Mouse (Mus musculus) retina, postnatal 7 days (tissue): ENCODE data around the gene Glycam1.
"Not testable (repeated sequence)": the region's sequence is repeated elsewhere in the genome, so short reads cannot be mapped to it uniquely, and the experiment has no call there.

Source experiments
- DNase-seq: peaks from one replicate; pipeline ENCODE4 v3.0.0-alpha.2; 2012; ENCODE audit warnings: low read depth, low spot score

Gene Glycam1

DNA sequence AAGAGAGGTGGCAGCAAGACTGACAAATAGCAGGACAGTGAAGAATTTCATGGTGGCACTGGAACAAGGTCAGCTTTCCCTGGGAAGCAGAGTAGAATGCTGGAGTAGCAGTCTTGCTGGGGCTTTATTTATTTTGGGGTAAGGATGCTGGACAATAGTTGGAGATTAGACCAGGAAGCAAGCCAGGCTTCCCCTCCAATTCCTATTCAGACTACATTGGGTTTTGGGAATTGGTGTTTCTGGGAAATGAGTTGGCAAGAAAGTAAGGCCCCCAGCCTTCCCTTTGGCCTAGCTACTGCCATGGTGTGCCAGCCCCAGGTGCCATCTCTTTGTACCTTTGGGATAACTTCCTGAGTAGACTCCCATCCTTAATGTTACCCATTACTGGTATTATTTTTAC lies at the start of gene Glycam1:
Gene Glycam1, minus strand, starts transcription at position 101 of the 400 bp plus-strand sequence.
- DNase-seq = no peak

DNA sequence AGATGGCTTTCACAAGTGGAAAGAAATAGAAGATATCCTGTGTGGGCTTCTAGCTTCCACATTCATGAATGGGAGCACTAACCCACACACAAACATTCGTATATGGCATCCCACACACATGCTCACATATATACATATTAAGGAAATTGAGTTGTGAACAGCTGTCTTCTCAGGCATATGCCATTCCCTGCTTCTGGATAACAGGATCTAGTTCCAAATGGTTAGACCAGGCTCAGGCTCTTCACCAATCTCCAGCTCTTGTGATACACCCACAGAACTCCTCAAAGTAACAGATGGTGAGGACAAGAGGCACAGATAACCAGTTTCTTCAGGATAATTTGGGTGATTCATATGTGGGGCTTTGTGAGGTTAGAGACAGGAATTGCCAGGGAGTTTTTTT lies 39.6 kb upstream of the Glycam1 start:
- DNase-seq = no peak

DNA sequence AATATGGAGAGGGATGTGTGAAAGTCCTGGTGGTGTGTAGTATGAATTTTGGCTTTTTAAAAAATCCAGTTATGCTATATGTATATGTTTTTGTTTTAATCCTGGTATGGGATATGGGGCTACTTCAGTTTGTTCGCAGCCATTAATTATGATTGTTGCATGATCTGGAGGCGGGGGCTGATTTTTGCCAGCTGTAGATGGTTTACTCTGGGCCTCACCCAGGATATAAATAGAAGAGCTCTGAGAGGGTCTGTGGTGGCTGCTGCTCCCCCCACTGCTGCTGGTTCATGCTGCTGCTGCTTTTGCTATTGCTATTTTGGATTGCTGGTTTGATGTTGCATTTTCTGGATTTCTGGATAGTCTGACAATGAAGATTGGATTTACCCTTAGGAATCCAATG lies 25.9 kb upstream of the Glycam1 start:
- DNase-seq = no peak

DNA sequence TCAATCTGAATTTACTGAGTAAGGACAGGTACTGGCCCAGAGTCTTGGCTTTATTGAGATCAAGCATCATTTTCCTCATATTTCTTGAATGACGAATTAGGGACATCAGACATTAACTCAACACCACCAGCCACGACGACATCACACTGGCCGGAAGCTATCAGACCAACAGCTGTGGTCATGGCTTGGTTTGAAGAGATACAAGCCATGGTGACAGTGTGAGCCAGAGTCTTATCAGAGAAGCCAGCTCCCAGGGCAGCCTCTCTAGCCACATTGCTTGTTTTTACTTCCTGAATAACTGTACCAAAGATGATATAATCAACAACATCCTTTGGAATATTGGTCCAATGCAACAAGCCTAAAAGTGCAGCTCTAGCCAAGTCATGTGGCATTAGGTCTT lies 22.9 kb upstream of the Glycam1 start:
- not testable (repeated sequence) for DNase-seq

DNA sequence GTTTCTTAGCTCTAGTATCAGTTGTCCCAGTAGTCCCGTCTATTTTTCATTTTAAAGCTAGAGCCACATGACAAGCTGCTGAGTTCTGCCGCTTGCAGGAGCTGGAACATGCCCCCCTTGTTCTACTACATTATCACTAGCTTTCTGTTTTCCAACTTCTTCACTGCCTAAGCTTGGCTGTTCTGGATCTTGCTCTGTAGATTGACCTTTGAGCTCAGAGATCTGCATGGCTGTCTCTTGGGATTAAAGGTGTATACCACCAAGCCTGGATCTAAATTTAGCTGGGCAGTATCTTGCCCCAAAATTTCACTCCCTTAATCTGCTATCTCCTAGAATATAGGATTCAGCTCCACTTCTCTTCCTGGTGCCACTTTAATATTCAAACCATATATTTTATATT lies 21.0 kb upstream of the Glycam1 start:
- DNase-seq = no peak

DNA sequence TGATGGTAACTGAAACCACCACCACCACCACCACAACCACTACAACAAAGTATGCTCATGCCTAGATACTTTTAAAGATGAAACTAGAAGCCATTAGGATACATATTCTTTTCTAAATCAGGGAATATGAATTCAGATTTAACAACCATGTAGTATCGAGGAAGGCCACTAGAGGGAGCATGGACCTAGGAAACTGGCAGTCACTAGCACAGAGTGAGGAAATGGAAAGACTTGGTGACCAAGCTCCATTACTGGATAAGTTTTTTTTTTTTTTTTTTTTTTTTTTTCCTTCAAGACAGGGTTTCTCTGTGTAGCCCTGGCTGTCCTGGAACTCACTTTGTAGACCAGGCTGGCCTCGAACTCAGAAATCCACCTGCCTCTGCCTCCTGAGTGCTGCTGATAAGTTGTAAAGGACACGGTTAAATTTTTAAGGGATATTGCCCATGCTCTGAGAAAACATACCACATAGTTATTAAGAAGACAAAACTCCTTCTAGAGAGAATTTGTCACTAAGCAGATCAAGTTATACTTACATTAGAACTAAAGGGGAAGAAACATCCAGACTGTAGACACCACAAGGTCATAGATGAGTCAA lies 12.7 kb downstream of the Glycam1 start:
- DNase-seq = peak; percentile 38

DNA sequence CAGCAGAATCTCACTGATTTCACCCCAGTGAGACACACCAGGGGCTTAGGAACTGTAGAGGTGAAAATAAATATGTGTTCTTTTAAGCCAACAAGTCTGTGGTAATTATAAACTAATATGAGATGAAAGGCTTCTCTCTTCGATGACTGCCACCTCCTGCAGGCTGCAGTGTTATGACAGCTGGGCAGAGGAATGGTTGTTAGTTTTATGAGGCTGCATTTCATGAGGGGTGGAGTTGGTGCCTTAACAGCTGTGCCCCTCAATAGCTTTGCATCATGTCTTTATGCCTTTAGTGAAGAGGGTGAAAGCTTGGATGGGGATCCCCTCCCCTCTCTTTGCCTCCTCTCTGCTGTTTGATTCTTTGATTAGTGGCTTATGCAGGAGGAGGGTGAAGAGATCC lies 13.8 kb downstream of the Glycam1 start:
- DNase-seq = no peak

DNA sequence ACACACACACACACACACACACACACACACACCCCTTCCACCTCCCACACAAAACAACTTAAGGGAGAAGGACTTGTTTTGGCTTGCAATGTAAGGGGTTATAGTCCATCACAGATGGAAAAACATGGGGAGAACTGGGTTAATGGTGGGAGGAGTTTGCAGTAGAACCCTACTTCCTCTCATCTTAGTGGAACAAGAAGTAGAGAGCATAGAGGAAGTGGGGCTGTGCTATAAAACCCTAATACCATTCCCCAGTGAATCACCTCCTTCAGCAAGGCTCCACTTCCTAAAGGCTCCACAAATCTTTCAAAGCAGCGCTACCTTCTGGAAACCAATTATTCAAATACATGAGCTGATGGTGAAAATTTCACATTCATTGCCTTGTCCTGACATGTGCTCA lies 15.4 kb downstream of the Glycam1 start:
- no peak for DNase-seq

DNA sequence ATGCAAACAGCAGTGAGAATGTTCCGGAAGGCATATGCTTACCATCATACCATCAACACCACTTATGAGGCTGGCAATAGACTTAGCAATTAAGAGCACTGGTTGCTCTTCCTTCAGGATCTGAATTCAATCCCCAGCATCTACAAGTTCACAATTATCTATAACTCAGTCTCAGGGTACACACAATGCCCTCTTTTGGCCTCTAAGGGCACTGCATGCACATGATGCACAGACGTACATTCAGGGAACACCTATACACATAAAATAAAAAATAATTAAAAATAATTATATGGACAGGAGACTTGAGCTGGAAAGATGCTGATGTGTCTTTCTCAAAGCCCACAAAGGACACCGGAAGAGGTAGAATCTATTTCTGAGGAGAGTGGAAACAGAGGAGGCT lies 16.9 kb downstream of the Glycam1 start:
- DNase-seq = no peak

DNA sequence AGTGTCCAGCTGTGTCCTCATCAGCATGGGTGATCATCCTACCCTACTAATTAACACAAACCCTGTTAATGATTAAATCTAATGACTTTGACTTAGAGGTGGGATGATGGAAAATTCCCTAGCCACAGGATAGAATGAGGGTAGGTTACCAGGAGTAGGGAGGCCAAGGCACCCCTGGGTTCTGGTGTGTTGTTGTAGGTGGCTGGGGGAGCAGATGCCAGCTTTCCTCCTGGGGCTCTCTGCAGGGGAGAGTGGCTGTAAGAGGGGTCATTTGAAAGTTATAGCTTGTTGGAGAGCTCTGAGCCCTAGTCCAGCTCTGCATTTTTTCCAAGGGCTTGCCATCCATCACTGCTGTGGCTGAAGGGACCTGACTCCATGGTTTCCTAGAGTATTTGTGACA lies 22.4 kb downstream of the Glycam1 start:
- no peak for DNase-seq

DNA sequence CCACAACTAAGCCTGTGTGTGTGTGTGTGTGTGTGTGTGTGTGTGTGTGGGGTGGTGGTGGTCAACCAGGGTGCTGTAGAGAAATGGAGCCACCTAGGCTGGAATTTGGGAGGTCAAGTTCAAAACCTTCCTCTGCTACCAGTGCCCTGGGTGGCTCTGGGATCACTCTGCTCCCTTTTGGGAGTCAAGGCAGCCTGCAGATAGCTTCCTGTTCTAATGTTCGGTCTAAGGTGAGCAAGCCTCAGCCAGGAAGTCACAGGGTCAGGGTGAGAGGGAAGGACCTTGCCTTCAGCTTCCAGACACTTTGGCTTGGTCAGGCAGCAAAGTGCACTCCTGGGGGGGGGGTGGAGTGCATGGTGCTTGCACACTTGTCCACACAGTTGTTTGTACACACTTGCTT lies 24.2 kb downstream of the Glycam1 start:
- DNase-seq = no peak

DNA sequence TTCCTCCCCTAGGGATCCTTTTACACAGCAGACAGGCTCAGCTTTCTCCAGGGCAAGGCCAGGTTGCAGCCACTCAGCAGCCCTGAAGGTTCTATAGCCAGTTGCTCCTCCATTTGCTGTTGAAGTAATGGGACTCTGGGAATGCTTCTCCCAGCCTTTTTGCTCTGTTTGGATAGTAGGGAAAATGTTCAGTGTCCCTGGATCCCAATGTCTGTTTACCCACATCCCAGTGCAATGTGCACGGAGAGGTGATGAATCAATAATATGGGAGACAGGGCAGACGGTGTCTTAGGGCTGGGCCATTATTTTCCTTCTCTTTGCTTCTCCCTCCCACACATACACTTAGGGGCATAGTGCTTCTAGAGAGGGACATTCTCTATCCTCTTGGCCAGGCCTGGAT lies 25.6 kb downstream of the Glycam1 start:
- DNase-seq = no peak

DNA sequence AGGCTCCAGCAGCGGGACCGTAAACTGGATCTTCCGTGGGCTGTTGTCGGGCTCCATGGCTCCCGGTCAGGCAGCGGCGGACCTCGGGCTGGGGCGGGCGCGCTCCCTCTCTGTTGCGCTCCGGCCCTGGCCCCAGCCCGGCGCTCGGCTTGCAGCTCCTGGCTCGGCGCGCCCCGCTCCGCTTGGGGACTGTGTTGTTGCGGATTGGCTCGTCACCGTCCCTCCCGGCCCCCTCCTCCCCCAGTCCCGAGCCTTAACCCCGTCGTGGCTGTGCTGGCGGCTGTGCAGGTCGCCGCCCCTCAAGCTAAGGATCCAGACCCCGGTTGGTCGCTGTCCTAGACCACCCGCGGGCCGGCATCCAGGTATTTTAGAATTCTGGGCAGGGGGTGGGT lies 27.1 kb downstream of the Glycam1 start, which contains the start of gene Ppp1r1a:
Gene Ppp1r1a, minus strand, starts transcription at position 182 of the 392 bp plus-strand sequence.
- peak; percentile 39 for DNase-seq

DNA sequence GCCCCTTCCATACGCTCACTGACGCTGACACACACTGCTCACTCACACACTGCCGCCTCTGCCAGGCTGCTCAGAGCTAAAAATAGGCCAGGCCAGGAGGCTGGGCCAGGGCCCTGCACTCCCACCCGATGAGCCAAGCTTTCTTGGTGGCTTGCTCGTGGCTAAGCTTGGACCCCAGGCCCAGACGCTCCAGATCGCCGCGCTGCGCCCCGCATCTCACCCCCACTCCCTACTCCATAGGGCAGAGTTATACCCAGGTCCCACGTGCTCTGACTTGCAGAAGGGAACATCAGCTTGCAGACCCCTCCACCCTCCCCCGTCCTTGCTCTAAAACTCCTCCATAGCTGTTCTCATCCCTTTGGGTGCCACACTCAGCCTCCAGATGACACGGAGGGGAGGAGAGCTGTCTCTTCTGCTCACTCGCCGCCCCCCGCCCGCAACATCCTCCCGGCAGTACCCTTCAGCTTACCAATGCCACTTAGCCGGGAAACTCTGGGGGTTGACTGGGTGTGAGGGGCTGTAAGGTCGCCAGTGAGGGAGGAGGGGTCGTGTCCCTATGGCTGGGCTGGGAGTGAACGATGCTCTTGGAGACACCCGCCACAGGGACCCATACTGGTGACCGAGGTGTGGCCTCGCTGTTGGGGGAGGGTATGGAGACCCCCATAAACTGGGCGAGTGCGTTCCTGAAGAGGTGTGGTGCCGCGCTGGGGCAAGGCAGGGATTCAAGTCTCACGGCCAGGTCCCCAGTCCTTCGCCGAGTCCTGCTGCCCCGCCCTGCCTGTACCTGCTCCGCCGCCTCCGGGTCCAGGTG lies 27.7 kb downstream of the Glycam1 start:
- no peak for DNase-seq

DNA sequence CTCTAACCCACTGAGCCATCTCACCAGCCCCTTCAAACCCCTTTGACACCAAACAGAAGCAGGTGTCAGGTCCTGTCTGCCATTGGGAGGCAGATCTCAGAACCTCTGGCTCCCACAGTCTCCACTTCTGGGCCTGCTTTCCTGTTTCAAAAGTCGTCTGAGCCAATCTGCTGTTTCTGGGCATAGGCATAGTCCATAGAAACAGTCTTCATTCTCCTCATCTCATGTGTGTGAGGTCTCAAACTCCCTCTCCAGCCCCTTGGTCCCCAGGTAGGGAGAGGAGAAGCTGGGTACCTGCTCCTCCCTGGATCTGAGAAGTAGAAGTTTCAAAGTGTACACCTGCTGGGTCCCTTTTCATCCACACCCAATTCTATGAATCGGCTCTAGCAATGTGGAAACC lies 28.4 kb downstream of the Glycam1 start:
- DNase-seq = no peak

DNA sequence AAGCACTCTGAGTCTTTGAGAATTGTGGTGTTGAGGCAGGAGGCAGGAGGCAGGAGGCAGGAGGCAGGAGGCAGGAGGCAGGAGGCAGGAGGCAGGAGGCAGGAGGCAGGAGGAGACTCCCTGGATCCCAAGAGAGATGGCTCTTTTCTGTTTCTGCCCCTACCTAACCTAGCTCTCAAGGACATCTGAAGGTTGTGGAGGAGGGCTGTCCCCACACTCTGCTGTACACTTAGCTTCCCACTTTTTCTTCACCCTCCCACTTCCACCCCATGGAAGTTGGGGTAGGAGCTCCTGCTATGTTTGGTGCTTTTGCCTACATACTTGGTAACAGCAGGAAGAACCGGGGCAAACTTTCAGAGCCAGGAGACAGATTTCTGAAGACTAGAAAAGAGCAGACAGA lies 29.1 kb downstream of the Glycam1 start:
- no peak for DNase-seq

DNA sequence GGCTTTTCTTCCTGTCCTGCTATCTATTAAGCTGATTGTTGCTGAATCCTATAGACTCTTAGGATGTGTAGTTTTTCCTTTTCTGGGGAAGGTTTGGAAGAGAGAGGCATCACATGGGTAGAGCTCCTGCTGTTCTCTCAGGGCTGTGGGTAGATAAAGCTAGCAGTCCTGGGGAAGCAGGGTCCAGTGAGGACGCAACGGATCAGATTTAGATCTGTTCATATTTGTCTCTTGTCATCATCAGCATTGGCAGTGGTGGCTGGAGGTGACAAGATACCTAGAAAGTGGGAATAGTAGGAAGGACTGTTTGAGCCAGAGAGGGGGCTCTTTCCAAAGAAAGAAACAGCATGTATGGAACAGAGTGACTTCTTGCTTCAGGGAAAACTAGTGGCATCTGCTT lies 29.9 kb downstream of the Glycam1 start:
- no peak for DNase-seq

DNA sequence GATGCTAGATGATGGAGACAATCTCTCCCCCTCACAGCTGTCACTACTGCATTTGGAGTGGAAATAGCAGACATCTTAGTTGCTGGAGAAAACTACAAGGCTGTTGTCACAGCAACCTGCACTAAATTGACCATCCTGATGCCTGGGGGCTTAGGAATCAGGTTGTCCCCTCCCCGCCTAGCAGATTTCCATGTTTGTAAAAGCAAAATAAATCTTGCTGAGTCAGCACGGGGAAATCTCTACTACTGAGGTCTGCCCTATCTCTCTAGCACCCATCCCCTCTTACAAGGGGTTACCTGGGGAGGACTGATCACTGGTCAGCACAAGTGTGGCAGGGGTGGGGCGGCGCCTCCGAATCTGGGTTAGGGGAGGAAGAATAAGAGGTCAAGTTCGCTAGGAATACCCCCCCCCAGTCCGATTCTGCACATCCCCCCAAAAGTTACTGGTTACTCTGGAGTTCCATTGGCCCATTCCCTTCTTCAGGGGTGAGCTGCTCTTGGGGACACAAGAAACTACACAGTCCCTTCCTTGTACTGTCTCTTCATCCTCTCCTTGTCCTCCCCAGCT lies 30.7 kb downstream of the Glycam1 start:
- DNase-seq = no peak

DNA sequence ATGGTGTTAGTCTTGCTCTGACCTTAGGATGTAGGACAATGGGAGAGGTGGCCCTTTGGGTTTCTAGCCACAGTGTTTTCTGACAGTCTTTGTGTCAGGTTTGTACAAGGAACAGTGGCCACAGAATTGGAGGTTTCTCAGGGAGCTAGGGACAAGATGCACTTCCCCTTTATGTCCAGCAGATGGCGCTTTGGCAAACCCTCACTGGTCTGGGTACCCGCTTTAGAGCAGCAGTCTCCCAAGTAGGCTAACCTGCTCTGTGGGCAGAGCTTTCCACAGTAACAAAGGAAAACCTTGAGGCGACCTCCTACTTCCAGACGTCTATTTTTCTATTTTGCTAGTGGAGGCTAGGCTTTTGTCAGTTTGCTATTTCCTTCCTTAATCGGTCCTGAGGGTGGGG lies 34.5 kb downstream of the Glycam1 start:
- DNase-seq = peak; percentile 63

DNA sequence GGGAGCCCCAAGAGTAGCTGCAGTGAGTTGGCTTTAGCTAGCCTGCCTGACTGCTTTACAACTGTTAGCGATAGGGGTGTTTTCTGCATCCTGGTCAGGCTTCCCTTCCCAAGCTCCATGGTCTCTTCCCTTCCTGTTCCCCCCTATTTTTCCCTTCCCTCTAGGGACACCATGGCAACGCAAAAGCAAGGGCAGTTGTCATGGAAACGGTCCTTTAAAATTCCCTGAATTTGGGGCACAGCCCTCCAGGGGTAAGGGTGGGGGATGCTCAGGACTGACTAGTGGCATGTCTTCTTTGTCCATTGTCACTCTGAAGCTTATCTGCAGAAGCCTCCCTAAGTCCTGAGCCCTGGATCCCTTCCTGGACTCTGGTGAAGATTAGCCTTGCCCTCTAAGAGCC lies 41.7 kb downstream of the Glycam1 start:
- no peak for DNase-seq

DNA sequence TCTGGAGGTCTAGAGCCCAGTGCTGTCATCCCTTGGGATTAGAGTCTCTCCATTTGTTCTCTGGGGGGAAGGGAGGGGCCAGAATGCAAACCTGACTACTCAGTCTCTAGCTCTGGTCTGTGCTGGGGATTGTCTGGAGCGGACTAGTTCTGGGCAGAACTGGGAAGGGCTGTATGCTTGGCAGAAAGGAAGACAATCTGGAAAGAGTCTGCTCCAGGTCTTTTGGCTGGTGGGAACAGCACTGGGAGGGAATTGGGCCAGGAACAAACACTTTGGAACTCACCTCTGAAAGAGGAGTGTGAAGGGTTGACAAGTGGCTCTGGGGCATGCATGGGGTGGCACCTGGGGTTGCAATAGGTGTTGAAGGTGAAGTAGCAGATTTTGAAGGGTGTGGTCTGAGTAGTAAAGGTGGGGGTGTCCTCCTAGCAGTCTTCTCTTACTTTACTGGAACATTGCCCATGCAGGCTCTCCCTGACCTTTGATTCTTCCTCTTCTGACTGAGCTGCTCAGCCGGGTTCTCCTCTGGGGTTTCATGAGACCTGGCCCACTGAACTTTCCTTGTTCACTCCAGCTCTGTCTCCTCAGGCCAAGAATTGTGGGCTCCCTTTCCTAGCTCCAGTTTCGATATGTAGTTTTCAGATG lies 42.3 kb downstream of the Glycam1 start:
- no peak for DNase-seq
